8 mouse cellular contexts compared by ENCODE assay signal in the genomic region with DNA sequence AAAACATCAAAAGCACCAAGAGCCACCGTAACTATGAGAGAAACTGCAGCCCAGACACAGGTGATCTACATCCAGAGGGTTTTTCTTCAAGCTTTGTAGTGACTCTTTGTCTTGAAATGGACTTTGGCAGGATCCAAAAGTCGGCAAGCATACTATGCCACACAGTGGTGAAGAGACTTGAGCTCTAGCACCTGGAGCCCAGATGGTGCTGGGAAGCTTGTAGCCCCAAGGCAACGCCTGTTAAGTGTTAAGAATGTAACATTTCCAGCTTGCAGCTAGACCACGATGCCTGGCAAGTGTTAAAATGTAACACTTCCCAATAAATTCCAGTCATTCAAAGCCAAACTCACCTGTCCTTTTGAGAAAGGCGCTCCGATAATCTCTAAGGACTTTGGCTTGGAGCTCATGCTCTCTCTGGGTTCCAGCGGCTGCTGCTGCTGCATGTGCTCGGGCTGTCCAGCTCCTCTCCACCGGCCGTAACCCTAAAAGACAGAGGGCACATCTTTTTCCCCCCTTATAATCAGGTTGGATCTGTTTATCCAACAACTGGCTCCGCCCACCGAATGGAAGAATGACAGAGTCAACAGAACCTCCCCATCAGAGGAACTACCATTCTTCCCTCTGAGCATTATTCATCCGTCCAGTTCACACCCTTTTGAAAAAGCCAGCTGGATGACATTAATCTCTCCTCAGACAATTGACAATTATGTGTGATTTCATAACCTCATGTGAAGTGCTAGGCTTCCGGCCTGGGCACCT. TPM values are rescaled to one million over a fixed set of nuclear protein-coding genes. Genes with fewer than 3 reads are reported as not detected.
A peak's percentile ranks its signal among the peaks of the same experiment; 100 is the strongest.
DNase-seq lines count a peak whose midpoint lies in the region; ATAC-seq and TF ChIP-seq lines count a peak whose summit lies in the region.

A gene (minus strand): TSS at position 523 of the 759 bp plus-strand sequence.

- H3K36me3 ChIP-seq in forebrain, embryonic 14.5 days (ENCODE audit: control insufficient read depth, insufficient read depth, low read length), result no peaks in the 10 kb centered on the region
- no peaks in the 10 kb centered on the region for H3K36me3 ChIP-seq in forebrain, embryonic 10.5 days (replicated peaks)
- H3K36me3 ChIP-seq in thymus, adult 2 months (ENCODE audit: control insufficient read depth, insufficient read depth, low read length), result no peaks in the 10 kb centered on the region
- no peaks in the 10 kb centered on the region for H3K36me3 ChIP-seq in liver, embryonic 12.5 days

- no peaks in the 10 kb centered on the region for H3K27me3 ChIP-seq in forebrain, embryonic 14.5 days (replicated peaks; ENCODE audit: control insufficient read depth, insufficient read depth, low read length)
- H3K27me3 ChIP-seq in forebrain, embryonic 10.5 days (ENCODE audit: poor library complexity, severe bottlenecking), result no peaks in the 10 kb centered on the region
- H3K27me3 ChIP-seq in thymus, adult 2 months (ENCODE audit: control insufficient read depth, insufficient read depth, low read length), result no peaks in the 10 kb centered on the region
- no peaks in the 10 kb centered on the region for H3K27me3 ChIP-seq in liver, embryonic 12.5 days (replicated peaks)

- TF ChIP-seq POLR2A in thymus, adult 2 months (IDR thresholded peaks at IDR 0.05; ENCODE audit: control insufficient read depth, extremely low read depth, insufficient read depth, low read length, poor library complexity), result no peak

- no peaks in the 10 kb centered on the region for H3K4me1 ChIP-seq in forebrain, embryonic 14.5 days (ENCODE audit: control insufficient read depth, insufficient read depth, low read length)
- H3K4me1 ChIP-seq in forebrain, embryonic 10.5 days, result peaks cover 27% of the 10 kb centered on the region
- H3K4me1 ChIP-seq in thymus, adult 2 months (replicated peaks; ENCODE audit: control insufficient read depth, insufficient read depth, low read length), result 0 out of 2 replicates have a peak, but pooled peaks cover 2% of the 10 kb centered on the region
- H3K4me1 ChIP-seq in liver, embryonic 12.5 days, result peaks cover 10% of the 10 kb centered on the region

- H3K9ac ChIP-seq in forebrain, embryonic 14.5 days (ENCODE audit: low read length), result no peak within 1 kb of the TSS
- H3K9ac ChIP-seq in liver, embryonic 12.5 days, result no peak within 1 kb of the TSS

- peak; percentile 60; the same call in 1 of the 2 replicates for ATAC-seq in forebrain, embryonic 14.5 days
- ATAC-seq in liver, embryonic 12.5 days, result no peak

- TF ChIP-seq CTCF in thymus, adult 2 months (IDR thresholded peaks at IDR 0.05; ENCODE audit: borderline replicate concordance, control insufficient read depth, extremely low read depth, insufficient read depth, low read length, poor library complexity), result no peak

- WGBS in forebrain, embryonic 14.5 days, result 79% methylated on average over 14 of the region's 14 CpGs
- WGBS in forebrain, embryonic 10.5 days, result 60% methylated on average over 14 of the region's 14 CpGs
- WGBS in thymus, adult 2 months, result 92% methylated on average over 14 of the region's 14 CpGs
- WGBS in liver, embryonic 12.5 days (ENCODE audit: insufficient replicate concordance), result 60% methylated on average over 14 of the region's 14 CpGs

- no peak within 1 kb of the TSS for H3K27ac ChIP-seq in forebrain, embryonic 14.5 days (ENCODE audit: low read depth, low read length)
- H3K27ac ChIP-seq in forebrain, embryonic 10.5 days, result no peak within 1 kb of the TSS
- no peak within 1 kb of the TSS for H3K27ac ChIP-seq in thymus, adult 2 months (ENCODE audit: control insufficient read depth, insufficient read depth, low read length)
- H3K27ac ChIP-seq in liver, embryonic 12.5 days, result no peak within 1 kb of the TSS

- H3K9me3 ChIP-seq in forebrain, embryonic 14.5 days (replicated peaks; ENCODE audit: control insufficient read depth, low read length), result no peaks in the 10 kb centered on the region
- H3K9me3 ChIP-seq in forebrain, embryonic 10.5 days, result no peaks in the 10 kb centered on the region
- H3K9me3 ChIP-seq in liver, embryonic 12.5 days (replicated peaks), result no peaks in the 10 kb centered on the region

- peak; percentile 18 for DNase-seq in forebrain, embryonic 14.5 days (ENCODE audit: low spot score)
- DNase-seq in forebrain, embryonic 10.5 days (ENCODE audit: extremely low spot score, low spot score), result no peak
- no peak for DNase-seq in thymus, adult 2 months
- DNase-seq in thymus, postnatal 10 days (ENCODE audit: low spot score in 2 of 2), result no peak
- DNase-seq in layer of hippocampus, adult 8-10 months (ENCODE audit: low spot score in 2 of 2), result no peak
- no peak for DNase-seq in urinary bladder, postnatal 25 days (ENCODE audit: low spot score)
- DNase-seq in gastrocnemius, adult 8-10 months (ENCODE audit: low spot score in 2 of 2), result no peak

- no peak within 1 kb of the TSS for H3K4me2 ChIP-seq in forebrain, embryonic 14.5 days (ENCODE audit: low read length)
- peak within 1 kb of the TSS; percentile 42 for H3K4me2 ChIP-seq in liver, embryonic 12.5 days

- no peak within 1 kb of the TSS for H3K4me3 ChIP-seq in forebrain, embryonic 14.5 days (ENCODE audit: low read depth, low read length)
- no peak within 1 kb of the TSS for H3K4me3 ChIP-seq in forebrain, embryonic 10.5 days
- peak within 1 kb of the TSS; percentile 33 for H3K4me3 ChIP-seq in thymus, adult 2 months (ENCODE audit: control insufficient read depth, insufficient read depth, low read length)
- no peak within 1 kb of the TSS for H3K4me3 ChIP-seq in liver, embryonic 12.5 days

RNA-seq across cellular contexts. Expression of the gene that starts here (rescaled TPM):
- polyA plus RNA-seq in forebrain, embryonic 14.5 days (2014; fragmentation: Nextera tagmentation; extraction: Ambion mirVana), result 0.87 and 1.0 TPM in 2 replicates
- polyA plus RNA-seq in forebrain, embryonic 10.5 days (2016; fragmentation: Nextera tagmentation; extraction: Ambion mirVana), result 3.4 and 4.7 TPM in 2 replicates
- 0.23 and 1.0 TPM in 2 replicates for polyA plus RNA-seq in thymus, adult 2 months (2012; rRNA removed)
- 3.6 and 4.0 TPM in 2 replicates for polyA plus RNA-seq in liver, embryonic 12.5 days (2016; fragmentation: Nextera tagmentation; extraction: Ambion mirVana)
- under 1 TPM in 2 of 4 experiments, not detected in 2; 0.21 to 0.23 TPM for total RNA-seq in layer of hippocampus, adult 8-10 months (2022)
- total RNA-seq in gastrocnemius, adult 8-10 months (2022), result under 1 TPM in 1 of 4 experiments, not detected in 3; 0.83 TPM
